Comparison of ENCODE assay signal across 8 mouse cellular contexts in genomic region chr8:10925582-10926517, GRCm38 (mm10).
DNase-seq lines count a peak whose midpoint lies in the region; ATAC-seq lines count a peak whose summit lies in the region.

No protein-coding gene starts in this region.

- intact Hi-C loops in left cerebral cortex, postnatal 25 days (cut with DNase I) = loop anchor here (10.0 kb wide), 1 partner anchor 351 kb away; no protein-coding TSS in a partner anchor

- H3K4me3 ChIP-seq in megakaryocyte, embryonic 14.5 days (replicated peaks) = peak overlapping the region; percentile 56
- no peak overlapping the region for H3K4me3 ChIP-seq in embryonic facial prominence, embryonic 13.5 days
- peak overlapping the region; percentile 19 for H3K4me3 ChIP-seq in limb, embryonic 12.5 days (replicated peaks)
- H3K4me3 ChIP-seq in stomach, embryonic 16.5 days (replicated peaks; ENCODE audit: low read length) = no peak overlapping the region

- H3K36me3 ChIP-seq in megakaryocyte, embryonic 14.5 days (replicated peaks; ENCODE audit: low read length) = no peaks in the 10 kb centered on the region
- no peaks in the 10 kb centered on the region for H3K36me3 ChIP-seq in embryonic facial prominence, embryonic 13.5 days
- no peaks in the 10 kb centered on the region for H3K36me3 ChIP-seq in limb, embryonic 12.5 days
- H3K36me3 ChIP-seq in stomach, embryonic 16.5 days (ENCODE audit: control insufficient read depth, insufficient read depth, low read length) = no peaks in the 10 kb centered on the region

- peaks cover 62% of the 10 kb centered on the region for H3K4me1 ChIP-seq in megakaryocyte, embryonic 14.5 days
- peaks cover 70% of the 10 kb centered on the region for H3K4me1 ChIP-seq in embryonic facial prominence, embryonic 13.5 days
- H3K4me1 ChIP-seq in limb, embryonic 12.5 days (replicated peaks) = peaks cover 74% of the 10 kb centered on the region
- H3K4me1 ChIP-seq in stomach, embryonic 16.5 days (ENCODE audit: control insufficient read depth, insufficient read depth, low read length) = peaks cover 60% of the 10 kb centered on the region

- peak overlapping the region; percentile 51 for H3K4me2 ChIP-seq in embryonic facial prominence, embryonic 13.5 days
- peak overlapping the region; percentile 47 for H3K4me2 ChIP-seq in limb, embryonic 12.5 days
- H3K4me2 ChIP-seq in stomach, embryonic 16.5 days (ENCODE audit: low read depth, low read length) = 0 out of 2 replicates have a peak overlapping the region, but pooled peaks have one; percentile 4

- H3K9ac ChIP-seq in embryonic facial prominence, embryonic 13.5 days = peak overlapping the region; percentile 46; the same call in 1 of the 2 replicates
- peak overlapping the region; percentile 13; the same call in 1 of the 2 replicates for H3K9ac ChIP-seq in limb, embryonic 12.5 days (replicated peaks)
- H3K9ac ChIP-seq in stomach, embryonic 16.5 days (ENCODE audit: low read length) = peak overlapping the region; percentile 54

- peaks cover 61% of the 10 kb centered on the region for H3K27me3 ChIP-seq in megakaryocyte, embryonic 14.5 days (replicated peaks)
- H3K27me3 ChIP-seq in embryonic facial prominence, embryonic 13.5 days = peaks cover 3% of the 10 kb centered on the region; the same call in 1 of the 2 replicates
- H3K27me3 ChIP-seq in limb, embryonic 12.5 days = no peaks in the 10 kb centered on the region; the same call in 1 of the 2 replicates
- no peaks in the 10 kb centered on the region for H3K27me3 ChIP-seq in stomach, embryonic 16.5 days (ENCODE audit: control insufficient read depth, insufficient read depth, low read length)

- no peak for ATAC-seq in megakaryocyte, adult 5-6 weeks (ENCODE audit: poor library complexity, severe bottlenecking)
- no peak; the same call in 1 of the 2 replicates for ATAC-seq in embryonic facial prominence, embryonic 13.5 days (ENCODE audit: insufficient number of reproducible peaks, insufficient read depth, low FRiP score, low TSS enrichment, low read depth)
- ATAC-seq in limb, embryonic 12.5 days (ENCODE audit: insufficient number of reproducible peaks, insufficient read depth, low FRiP score, low TSS enrichment, low read depth) = peak; percentile 58
- no peak for ATAC-seq in stomach, embryonic 16.5 days (ENCODE audit: insufficient read depth, low FRiP score)

- DNase-seq in left cerebral cortex, postnatal 25 days (ENCODE audit: low spot score in 2 of 2) = no peak
- no peak for DNase-seq in adrenal gland, adult 8-10 months
- DNase-seq in cerebellum, adult 9-11 months = no peak

- peaks cover 5% of the 10 kb centered on the region; the same call in 1 of the 2 replicates for H3K9me3 ChIP-seq in megakaryocyte, embryonic 14.5 days
- no peaks in the 10 kb centered on the region for H3K9me3 ChIP-seq in embryonic facial prominence, embryonic 13.5 days
- H3K9me3 ChIP-seq in limb, embryonic 12.5 days = no peaks in the 10 kb centered on the region
- no peaks in the 10 kb centered on the region for H3K9me3 ChIP-seq in stomach, embryonic 16.5 days (replicated peaks; ENCODE audit: control insufficient read depth, low read length)

- WGBS in embryonic facial prominence, embryonic 13.5 days = 2% methylated on average over 18 of the region's 18 CpGs
- under 1% methylated on average over 18 of the region's 18 CpGs for WGBS in limb, embryonic 12.5 days
- 26% methylated on average over 18 of the region's 18 CpGs for WGBS in stomach, embryonic 16.5 days

- peak overlapping the region; percentile 87 for H3K27ac ChIP-seq in embryonic facial prominence, embryonic 13.5 days
- H3K27ac ChIP-seq in limb, embryonic 12.5 days = peak overlapping the region; percentile 98
- peak overlapping the region; percentile 85 for H3K27ac ChIP-seq in stomach, embryonic 16.5 days (ENCODE audit: low read length)

Comparison
In these comparisons a context has a peak if more than half of its experiments do, and no peak if none do; other contexts are left out.
1. H3K4me3 ChIP-seq: peak in megakaryocyte, embryonic 14.5 days (single experiment) and limb, embryonic 12.5 days (single experiment); none in embryonic facial prominence, embryonic 13.5 days (single experiment) and stomach, embryonic 16.5 days (single experiment).
2. Peak in every context shown above with its lines, with median percentiles within 50 percentile points of each other: H3K27ac ChIP-seq, H3K4me2 ChIP-seq and H3K9ac ChIP-seq.